Mouse (Mus musculus): Measurements from ENCODE around the gene Rpl14.

The Rpl14 gene

GRCm38 (mm10) chr9:120618101-120618500 lies 46.9 kb downstream of the Rpl14 start:
- peak; percentile 56 for DNase-seq

- peak; percentile 41 for DNase-seq
These were observed 48.1 kb downstream of the Rpl14 start for GRCm38 (mm10) chr9:120619347-120619708.

- DNase-seq, result peak; percentile 85
These were observed 48.6 kb downstream of the Rpl14 start for GRCm38 (mm10) chr9:120619709-120620408.

DNA sequence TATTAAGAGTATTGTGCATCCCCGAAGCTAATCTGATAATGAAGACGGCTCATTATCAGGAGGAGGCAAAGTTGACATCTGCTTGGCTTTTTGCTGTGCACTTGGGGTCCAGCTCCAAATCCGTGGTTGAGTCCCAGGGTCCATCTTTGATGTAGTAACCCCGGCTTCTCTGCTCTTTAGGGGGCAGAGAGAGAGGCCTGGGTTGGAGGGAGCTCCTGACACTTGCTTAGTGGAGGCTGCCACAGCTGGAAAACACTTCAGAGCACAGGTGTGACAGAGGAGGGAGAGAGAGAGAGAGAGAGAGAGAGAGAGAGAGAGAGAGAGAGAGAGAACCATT lies 49.1 kb downstream of the Rpl14 start:
- DNase-seq, result peak; percentile 72

All from heart, adult 11 months (tissue).